Mouse (Mus musculus) B cell, adult 2 months (primary cell): ENCODE data around the gene Dynll1.

ENCODE experiments used
- DNase-seq, 2 experiments: peaks; one replicate each; pipeline ENCODE4 v3.0.0; 2022

Gene Dynll1

GRCm38 (mm10) chr5:115266787-115267468 lies 33.9 kb downstream of the Dynll1 start:
- DNase-seq = no peak

DNA sequence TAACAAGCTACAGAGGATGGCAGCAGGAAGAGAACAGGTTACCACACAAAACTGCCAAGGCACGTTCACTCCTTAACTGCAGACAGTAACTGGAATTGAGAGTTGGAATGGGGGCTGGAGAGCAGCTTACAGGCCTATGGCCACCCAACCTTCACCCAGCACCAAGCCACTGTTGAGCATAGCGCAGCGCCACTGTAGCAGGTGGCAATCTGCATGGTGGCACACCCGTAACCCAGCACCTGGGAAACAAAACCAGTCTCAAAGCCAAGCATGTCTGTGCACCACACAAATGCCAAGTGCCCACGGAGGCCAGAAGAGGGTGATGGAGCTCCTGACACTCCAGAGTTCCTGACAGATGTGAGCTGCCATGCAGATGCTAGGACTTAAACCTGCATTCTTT lies 34.5 kb downstream of the Dynll1 start:
- no peak for DNase-seq

DNA sequence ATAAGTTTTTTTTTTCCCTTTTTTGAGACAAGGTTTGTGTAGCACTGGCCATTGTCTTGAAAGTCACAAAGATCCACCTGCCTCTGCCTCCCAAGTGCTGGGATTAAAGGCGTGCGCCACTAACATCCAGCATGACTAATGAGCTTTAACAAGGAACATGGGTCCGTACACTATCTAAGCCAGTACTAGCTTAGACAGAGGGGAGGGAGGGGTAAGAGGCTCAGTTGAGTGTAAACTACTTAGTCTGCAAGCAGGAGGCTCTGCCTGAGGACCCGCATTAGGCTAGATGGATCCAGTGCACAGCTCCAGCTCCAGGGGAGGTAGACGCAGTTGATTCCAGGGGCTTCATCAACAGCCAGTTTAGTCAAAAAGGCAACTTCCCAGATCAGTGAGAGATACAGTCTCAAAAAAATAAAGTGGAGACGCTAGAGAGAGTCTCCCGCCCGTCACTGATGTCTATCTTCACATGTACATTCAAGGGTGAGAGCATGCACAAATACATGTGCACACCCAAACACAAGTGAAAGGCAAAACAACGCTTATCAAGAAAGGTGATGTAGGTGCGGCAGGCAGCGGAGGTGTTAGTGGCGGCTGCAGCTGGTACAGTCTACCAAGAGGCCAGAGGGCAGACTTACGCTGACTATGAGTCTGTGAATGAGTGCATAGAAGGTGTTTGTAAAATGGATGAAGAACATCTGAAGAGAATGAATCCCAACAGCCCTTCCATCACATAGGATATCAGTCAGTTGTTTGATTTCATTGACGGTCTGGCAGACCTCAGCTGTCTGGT lies 38.1 kb downstream of the Dynll1 start:
- DNase-seq = no peak

DNA sequence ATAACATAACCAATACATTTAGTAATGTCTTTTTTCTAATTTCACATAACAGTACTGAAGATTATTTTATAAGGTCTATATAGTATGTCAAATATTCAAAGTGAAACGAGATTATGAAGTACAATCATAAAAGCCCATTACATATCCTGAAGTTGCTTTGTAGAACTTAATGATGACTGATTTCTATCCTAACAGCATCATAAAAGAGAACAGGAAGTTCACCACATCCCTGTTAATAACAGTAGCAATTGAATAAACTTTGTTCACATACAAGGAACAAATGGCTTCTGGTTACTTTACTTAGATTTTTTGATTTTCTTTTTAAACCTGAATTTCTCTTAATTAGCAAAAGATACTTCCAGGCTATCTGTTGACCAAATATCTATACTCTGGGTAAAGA lies 38.9 kb downstream of the Dynll1 start:
- no peak for DNase-seq

GRCm38 (mm10) chr5:115261141-115261540 lies 39.7 kb downstream of the Dynll1 start:
- DNase-seq = no peak

- no peak for DNase-seq
Observed at GRCm38 (mm10) chr5:115260356-115260755, 40.4 kb downstream of the Dynll1 start.

DNA sequence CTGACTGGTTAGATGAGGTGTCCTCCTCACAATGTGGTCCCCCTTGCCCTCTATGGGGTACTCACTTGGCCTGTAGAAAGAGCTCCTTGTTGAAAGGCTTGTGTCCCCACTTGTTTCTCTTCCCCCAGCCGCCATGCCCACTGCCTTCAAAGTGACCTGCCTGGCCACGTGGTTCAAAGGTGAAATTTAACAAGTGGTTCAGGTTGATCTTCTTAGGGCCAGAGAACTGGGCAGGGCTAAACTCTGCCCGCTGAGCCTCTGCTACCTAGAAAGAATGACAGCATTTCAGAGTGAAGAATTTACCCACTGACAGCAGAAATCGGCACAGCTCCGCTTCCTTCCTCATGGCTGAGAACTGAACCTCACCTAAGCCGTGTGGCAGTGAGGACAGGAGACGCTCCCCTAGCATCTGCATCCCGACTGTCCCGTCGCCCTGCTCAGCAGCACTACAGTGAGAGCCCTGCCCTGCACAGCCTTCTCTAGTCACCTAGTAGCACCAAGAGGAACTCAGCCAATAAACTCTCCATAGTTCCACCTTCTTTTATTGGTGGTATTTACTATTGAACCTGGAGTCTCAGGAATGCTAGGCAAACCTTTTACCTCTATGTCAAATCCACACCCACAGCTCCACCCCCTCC lies 43.8 kb downstream of the Dynll1 start:
- no peak for DNase-seq

GRCm38 (mm10) chr5:115255472-115255871 lies 45.3 kb downstream of the Dynll1 start:
- no peak for DNase-seq
